Mouse (Mus musculus) liver, embryonic 11.5 days (tissue): ENCODE results near the gene Cetn3. TPM values are rescaled to one million over a fixed set of nuclear protein-coding genes. Genes with fewer than 3 reads are reported as not detected.

Source experiments
- ATAC-seq: fragments of 200-750 bp; cut with Nextera tagmentation; replicated peaks from 2 replicates; pipeline ENCODE4 v1.8.0; 2017; ENCODE audit warnings: moderate number of reproducible peaks, mild to moderate bottlenecking, moderate TSS enrichment, moderate library complexity; ENCODE audit not compliant: low FRiP score
- DNase-seq: peaks from one replicate; pipeline ENCODE4 v3.0.0-alpha.2; 2017; ENCODE audit warnings: low spot score
- H3K27ac ChIP-seq: fragments of 300-500 bp; sonication (generic); 2 replicates; pipeline ENCODE4 v1.5.1; 2014; ENCODE audit warnings: mild to moderate bottlenecking, low read depth, low read length, control low read depth
- H3K27me3 ChIP-seq: fragments of 300-500 bp; sonication (generic); replicated peaks from 2 replicates; pipeline ENCODE4 v1.6.1; 2014; ENCODE audit warnings: low read length, mixed read lengths; ENCODE audit not compliant: control insufficient read depth, insufficient read depth
- H3K36me3 ChIP-seq: fragments of 300-500 bp; sonication (generic); 2 replicates; pipeline ENCODE4 v1.6.1; 2014; ENCODE audit warnings: mild to moderate bottlenecking, low read length, moderate library complexity, mixed read lengths; ENCODE audit not compliant: control insufficient read depth, insufficient read depth
- H3K4me1 ChIP-seq: fragments of 300-500 bp; sonication (generic); replicated peaks from 2 replicates; pipeline ENCODE4 v1.6.1; 2014; ENCODE audit warnings: low read length, mixed read lengths; ENCODE audit not compliant: control insufficient read depth, insufficient read depth
- H3K4me2 ChIP-seq: fragments of 300-500 bp; sonication (generic); 2 replicates; pipeline ENCODE4 v1.6.1; 2014; ENCODE audit warnings: mild to moderate bottlenecking, control low read depth, moderate library complexity
- H3K4me3 ChIP-seq: fragments of 300-500 bp; sonication (generic); 2 replicates; pipeline ENCODE4 v1.5.1; 2014; ENCODE audit warnings: low read depth, low read length, control low read depth
- H3K9ac ChIP-seq: fragments of 300-500 bp; sonication (generic); 2 replicates; pipeline ENCODE4 v1.6.1; 2014; ENCODE audit warnings: low read depth, low read length, control low read depth
- H3K9me3 ChIP-seq: fragments of 300-500 bp; sonication (generic); 2 replicates; pipeline ENCODE4 v1.6.1; 2016; ENCODE audit warnings: low read length, inconsistent platforms, mixed read lengths; ENCODE audit not compliant: control insufficient read depth
- WGBS: fragments of 180-500 bp; shearing (Covaris S2); extraction: QIAGEN DNeasy Blood & Tissue Kit; methylation state at CpG from one replicate; pipeline ENCODE4 v1.1.7; 2014; 5-methylcytosine and 5-hydroxymethylcytosine counted together
- polyA plus RNA-seq: library from polyadenylated mRNA; unstranded; fragments of >200 nt; fragmentation: Nextera tagmentation; extraction: Ambion mirVana; gene quantifications from 2 replicates; pipeline ENCODE4 v1.2.1, GENCODE M21; 2014

Gene Cetn3
- polyA plus RNA-seq, 1 experiment from 2014 or later: 270 TPM

GRCm38 (mm10) chr13:81791861-81792260 is 9.0 kb downstream of the Cetn3 start:
- Histone ChIP-seq H3K36me3 (peaks cover 3% of the 10 kb centered on the region; the same call in 1 of the 2 replicates), H3K4me3 (no peak overlapping the region), H3K9me3 (no peaks in the 10 kb centered on the region), H3K4me1 (no peaks in the 10 kb centered on the region), H3K4me2 (no peak overlapping the region), H3K27ac (no peak overlapping the region), H3K9ac (no peak overlapping the region), H3K27me3 (no peaks in the 10 kb centered on the region)
- 52% methylated on average over 8 of the region's 8 CpGs for WGBS
- DNase-seq (no peak), ATAC-seq (no peak)

GRCm38 (mm10) chr13:81793850-81794249 is 11.0 kb downstream of the Cetn3 start:
- Histone ChIP-seq H3K4me1 (no peaks in the 10 kb centered on the region), H3K36me3 (no peaks in the 10 kb centered on the region; the same call in 1 of the 2 replicates), H3K4me3 (no peak overlapping the region), H3K9ac (no peak overlapping the region), H3K27me3 (no peaks in the 10 kb centered on the region), H3K9me3 (no peaks in the 10 kb centered on the region), H3K4me2 (no peak overlapping the region), H3K27ac (no peak overlapping the region)
- DNase-seq: no peak
- 22% methylated on average over 1 of the region's 1 CpGs for WGBS
- ATAC-seq: no peak

GRCm38 (mm10) chr13:81801121-81801520 is 18.2 kb downstream of the Cetn3 start:
- WGBS: 42% methylated on average over 3 of the region's 3 CpGs
- no peak overlapping the region for H3K27ac ChIP-seq

GRCm38 (mm10) chr13:81803713-81804112 is 20.8 kb downstream of the Cetn3 start:
- no peaks in the 10 kb centered on the region for H3K9me3 ChIP-seq
- H3K4me3 ChIP-seq: no peak overlapping the region
- no peak overlapping the region for H3K27ac ChIP-seq
- no peak overlapping the region for H3K4me2 ChIP-seq
- DNase-seq: no peak
- ATAC-seq: no peak
- WGBS: 69% methylated on average over 4 of the region's 4 CpGs
- no peaks in the 10 kb centered on the region for H3K4me1 ChIP-seq
- no peaks in the 10 kb centered on the region for H3K36me3 ChIP-seq
- no peak overlapping the region for H3K9ac ChIP-seq
- no peaks in the 10 kb centered on the region for H3K27me3 ChIP-seq

More at GRCm38 (mm10) chr13:81801121-81801520, 18.2 kb downstream of the Cetn3 start:
- Histone ChIP-seq H3K9me3 (no peaks in the 10 kb centered on the region), H3K4me1 (no peaks in the 10 kb centered on the region), H3K4me3 (no peak overlapping the region), H3K4me2 (no peak overlapping the region), H3K36me3 (no peaks in the 10 kb centered on the region), H3K27me3 (no peaks in the 10 kb centered on the region), H3K9ac (no peak overlapping the region)
- ATAC-seq (no peak), DNase-seq (no peak)

GRCm38 (mm10) chr13:81822750-81823149 is 39.9 kb downstream of the Cetn3 start:
- H3K4me1 ChIP-seq: no peaks in the 10 kb centered on the region
- ATAC-seq (no peak), DNase-seq (no peak)
- H3K4me3 ChIP-seq: no peak overlapping the region
- no peak overlapping the region for H3K4me2 ChIP-seq
- no peaks in the 10 kb centered on the region for H3K9me3 ChIP-seq
- no peaks in the 10 kb centered on the region for H3K36me3 ChIP-seq
- no peak overlapping the region for H3K9ac ChIP-seq
- no peak overlapping the region for H3K27ac ChIP-seq
- H3K27me3 ChIP-seq: no peaks in the 10 kb centered on the region

- no peak overlapping the region for H3K27ac ChIP-seq
- H3K4me1 ChIP-seq: no peaks in the 10 kb centered on the region
- no peaks in the 10 kb centered on the region for H3K9me3 ChIP-seq
- no peak overlapping the region for H3K4me3 ChIP-seq
- no peaks in the 10 kb centered on the region for H3K36me3 ChIP-seq
- 65% methylated on average over 11 of the region's 11 CpGs for WGBS
- ATAC-seq (no peak), DNase-seq (no peak)
- no peak overlapping the region for H3K4me2 ChIP-seq
- no peaks in the 10 kb centered on the region for H3K27me3 ChIP-seq
- H3K9ac ChIP-seq: no peak overlapping the region
These were observed 41.9 kb downstream of the Cetn3 start for GRCm38 (mm10) chr13:81824576-81825330.

GRCm38 (mm10) chr13:81828486-81828885 is 45.6 kb downstream of the Cetn3 start:
- H3K27ac ChIP-seq: no peak overlapping the region
- H3K4me1 ChIP-seq: no peaks in the 10 kb centered on the region
- WGBS: 80% methylated on average over 6 of the region's 6 CpGs
- no peak overlapping the region for H3K4me2 ChIP-seq
- no peak overlapping the region for H3K4me3 ChIP-seq
- H3K9me3 ChIP-seq: no peaks in the 10 kb centered on the region
- no peak overlapping the region for H3K9ac ChIP-seq
- H3K36me3 ChIP-seq: no peaks in the 10 kb centered on the region
- no peak for DNase-seq
- H3K27me3 ChIP-seq: no peaks in the 10 kb centered on the region
- no peak for ATAC-seq

- WGBS: 82% methylated on average over 7 of the region's 7 CpGs
- DNase-seq: no peak
These were observed 49.0 kb downstream of the Cetn3 start for GRCm38 (mm10) chr13:81831838-81832237.

More at GRCm38 (mm10) chr13:81831838-81832237, 49.0 kb downstream of the Cetn3 start:
- ATAC-seq: no peak
- Histone ChIP-seq H3K36me3 (no peaks in the 10 kb centered on the region), H3K4me1 (no peaks in the 10 kb centered on the region), H3K27ac (no peak overlapping the region), H3K27me3 (no peaks in the 10 kb centered on the region), H3K4me3 (no peak overlapping the region), H3K9me3 (no peaks in the 10 kb centered on the region), H3K4me2 (no peak overlapping the region), H3K9ac (no peak overlapping the region)
